Mouse (Mus musculus) cerebellum, adult 2 months (tissue): ENCODE results near the gene Tgfbi. TPM values are rescaled to one million over a fixed set of nuclear protein-coding genes. Genes with fewer than 3 reads are reported as not detected.
A peak's percentile ranks its signal among the peaks of the same experiment; 100 is the strongest.

Experiments used
- DNase-seq, 2 experiments: peaks; one replicate each; pipeline ENCODE4 v3.0.0; 2021
- H3K27ac ChIP-seq: fragments of 200-500 bp; 2 replicates; pipeline ENCODE4 v1.5.1; 2012; ENCODE audit warnings: low read length, control low read depth, inconsistent platforms; ENCODE audit not compliant: insufficient read depth
- H3K27me3 ChIP-seq: fragments of 200-500 bp; 2 replicates; pipeline ENCODE4 v1.6.1; 2012; ENCODE audit warnings: inconsistent platforms, mild to moderate bottlenecking, low read length, moderate library complexity; ENCODE audit not compliant: control insufficient read depth, insufficient read depth
- H3K4me1 ChIP-seq: fragments of 200-500 bp; 2 replicates; pipeline ENCODE4 v1.6.1; 2011; ENCODE audit warnings: low read length; ENCODE audit not compliant: control insufficient read depth, insufficient read depth
- H3K4me3 ChIP-seq: fragments of 200-500 bp; replicated peaks from 2 replicates; pipeline ENCODE3; 2011; ENCODE audit warnings: mild to moderate bottlenecking, low read depth, low read length, control low read depth; ENCODE audit not compliant: insufficient read depth
- CTCF ChIP-seq: fragments of 200-500 bp; IDR thresholded peaks from 2 replicates; pipeline ENCODE4 v1.5.1; 2011; ENCODE audit warnings: low read depth, mild to moderate bottlenecking, control low read depth, low read length, moderate library complexity, borderline replicate concordance; ENCODE audit not compliant: insufficient read depth
- POLR2A ChIP-seq: fragments of 200-500 bp; IDR thresholded peaks from 2 replicates; pipeline ENCODE4 v1.6.1; 2011; ENCODE audit warnings: low read length, control low read depth, borderline replicate concordance; ENCODE audit not compliant: insufficient read depth
- WGBS: fragments of 180-500 bp; shearing (Covaris S2); methylation state at CpG from one replicate; pipeline ENCODE4 v1.1.7; 2018; 5-methylcytosine and 5-hydroxymethylcytosine counted together
- polyA plus RNA-seq: library from polyadenylated mRNA; depleted of rRNA; stranded (reverse); fragments of >200 nt; gene quantifications from 2 replicates; pipeline ENCODE4 v1.2.3, GENCODE M21; 2012

The Tgfbi gene
- polyA plus RNA-seq, 1 experiment = 4.9 TPM

DNA sequence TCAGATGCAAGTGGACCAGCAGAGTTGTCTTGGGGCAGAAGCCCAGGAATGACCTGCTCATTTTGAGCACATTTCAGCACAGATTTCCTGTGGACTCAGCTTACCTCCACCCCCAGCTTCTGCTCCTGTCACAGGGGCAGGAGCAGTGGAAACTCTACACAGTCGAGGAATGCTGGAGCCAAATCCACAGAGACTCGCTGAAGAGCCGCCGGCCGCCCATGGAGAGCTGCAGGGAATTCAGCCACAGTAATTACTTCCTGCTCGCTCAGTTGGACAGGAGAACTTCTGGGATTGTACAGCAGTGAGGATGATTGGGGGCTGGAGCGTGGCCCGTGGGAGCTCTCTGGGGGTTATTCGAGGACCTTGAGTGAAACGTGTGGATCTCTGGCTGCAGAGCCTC, 3.0 kb downstream of the Tgfbi start:
- H3K27ac ChIP-seq = no peak overlapping the region
- peaks cover 7% of the 10 kb centered on the region; the same call in 1 of the 2 replicates for H3K4me1 ChIP-seq
- H3K4me3 ChIP-seq = no peak overlapping the region
- no peaks in the 10 kb centered on the region; the same call in 1 of the 2 replicates for H3K27me3 ChIP-seq
- WGBS = 8% methylated on average over 10 of the region's 10 CpGs
- peak in 1 of 2 experiments; percentile 14 for DNase-seq
- TF ChIP-seq POLR2A = no peak
- TF ChIP-seq CTCF = no peak

DNA sequence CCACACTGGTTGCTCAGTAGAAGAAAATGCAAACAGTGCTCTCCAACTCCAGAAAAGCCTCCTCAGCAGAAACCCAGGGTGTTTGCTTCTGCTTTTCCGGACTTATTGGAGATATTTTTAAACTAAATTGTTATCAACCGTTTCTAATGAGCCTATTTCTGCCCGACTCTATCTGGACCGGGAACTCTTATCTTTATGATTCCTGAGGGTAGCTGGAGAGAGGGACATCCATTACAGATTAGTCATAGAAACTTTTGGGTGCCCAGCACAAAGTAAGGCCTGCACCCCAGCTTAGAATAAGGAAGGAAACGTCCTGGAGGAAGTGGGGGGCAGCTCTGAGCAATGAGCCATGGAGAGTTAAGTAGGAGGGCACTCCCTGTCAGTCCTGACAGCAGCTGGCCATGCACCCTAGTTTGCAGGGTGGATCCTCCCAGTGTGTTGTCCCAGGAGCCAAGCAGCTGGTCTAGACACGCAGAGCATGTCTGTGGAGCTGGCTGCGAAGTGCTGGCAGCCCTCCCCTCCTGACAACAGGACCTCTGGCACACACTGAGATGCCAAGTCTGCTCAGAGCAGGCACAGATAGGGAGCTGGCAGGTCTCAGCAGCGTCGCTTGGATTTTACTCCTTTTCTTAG, 4.2 kb downstream of the Tgfbi start:
- 16% methylated on average over 9 of the region's 9 CpGs for WGBS
- peak in 1 of 2 experiments; percentile 15 for DNase-seq
- Histone ChIP-seq H3K4me3 (no peak overlapping the region), H3K27me3 (no peaks in the 10 kb centered on the region; the same call in 1 of the 2 replicates), H3K27ac (no peak overlapping the region), H3K4me1 (peaks cover 7% of the 10 kb centered on the region; the same call in 1 of the 2 replicates)
- TF ChIP-seq POLR2A (no peak), CTCF (no peak)

DNA sequence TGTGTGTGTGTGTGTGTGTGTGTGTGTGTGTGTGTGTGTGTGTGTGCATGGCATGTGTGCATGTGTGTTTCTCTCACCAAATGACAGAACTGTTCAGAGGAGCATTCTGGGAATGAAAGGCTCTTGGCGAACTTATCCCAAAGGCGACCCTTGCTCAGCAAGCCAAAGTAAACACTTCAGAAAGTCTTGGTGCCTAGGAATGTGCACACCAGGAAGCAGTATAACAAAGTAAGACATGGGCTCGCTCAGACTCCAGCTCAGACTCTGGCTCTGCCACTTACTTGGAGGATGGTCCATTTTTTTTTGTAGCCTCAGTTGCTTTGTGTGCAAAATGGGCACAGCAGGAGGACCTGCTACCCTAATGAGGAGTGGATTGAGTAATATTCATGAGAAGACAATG, 5.4 kb downstream of the Tgfbi start:
- Histone ChIP-seq H3K4me3 (no peak overlapping the region), H3K27me3 (no peaks in the 10 kb centered on the region; the same call in 1 of the 2 replicates), H3K4me1 (peaks cover 4% of the 10 kb centered on the region; the same call in 1 of the 2 replicates), H3K27ac (no peak overlapping the region)
- 48% methylated on average over 3 of the region's 3 CpGs for WGBS
- TF ChIP-seq CTCF (no peak), POLR2A (no peak)
- no peak for DNase-seq

GRCm38 (mm10) chr13:56615223-56615622, 5.9 kb downstream of the Tgfbi start:
- H3K4me3 ChIP-seq = no peak overlapping the region
- H3K27ac ChIP-seq = no peak overlapping the region
- H3K4me1 ChIP-seq = peaks cover 4% of the 10 kb centered on the region; the same call in 1 of the 2 replicates
- TF ChIP-seq CTCF (no peak), POLR2A (no peak)
- WGBS = 36% methylated on average over 10 of the region's 10 CpGs
- DNase-seq = no peak
- H3K27me3 ChIP-seq = no peaks in the 10 kb centered on the region; the same call in 1 of the 2 replicates

GRCm38 (mm10) chr13:56615864-56616263, 6.5 kb downstream of the Tgfbi start:
- Histone ChIP-seq H3K27me3 (no peaks in the 10 kb centered on the region; the same call in 1 of the 2 replicates), H3K27ac (no peak overlapping the region), H3K4me3 (no peak overlapping the region), H3K4me1 (peaks cover 4% of the 10 kb centered on the region; the same call in 1 of the 2 replicates)
- 16% methylated on average over 9 of the region's 9 CpGs for WGBS
- TF ChIP-seq CTCF = peak; percentile 52; the same call in 1 of the 2 replicates
- no peak for TF ChIP-seq POLR2A
- peak; percentile 30 to 41 for DNase-seq

DNA sequence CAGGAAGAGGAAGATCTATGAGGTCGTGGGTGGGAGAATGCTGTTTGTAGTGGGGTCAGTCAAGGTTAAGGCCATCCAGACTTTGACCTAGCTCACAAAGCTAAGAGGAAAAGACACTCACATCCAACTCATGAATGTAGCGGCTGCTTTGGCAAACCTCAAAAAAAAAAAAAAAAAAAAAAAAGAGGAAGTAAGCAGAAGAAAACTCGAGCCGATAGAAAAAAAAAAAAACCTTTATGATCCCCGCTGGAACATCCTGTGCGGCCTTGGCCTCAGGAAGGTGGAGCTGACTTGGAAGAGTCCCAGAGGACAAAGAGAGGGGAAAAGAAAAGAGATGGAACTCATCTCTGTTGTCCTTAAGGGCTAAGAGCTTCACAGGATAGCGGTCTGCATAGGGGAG, 7.1 kb downstream of the Tgfbi start:
- H3K4me1 ChIP-seq = peaks cover 4% of the 10 kb centered on the region; the same call in 1 of the 2 replicates
- 51% methylated on average over 7 of the region's 7 CpGs for WGBS
- H3K4me3 ChIP-seq = no peak overlapping the region
- no peaks in the 10 kb centered on the region; the same call in 1 of the 2 replicates for H3K27me3 ChIP-seq
- no peak overlapping the region for H3K27ac ChIP-seq
- DNase-seq = no peak
- TF ChIP-seq CTCF (no peak), POLR2A (no peak)

GRCm38 (mm10) chr13:56617197-56617596, 7.9 kb downstream of the Tgfbi start:
- WGBS = 64% methylated on average over 2 of the region's 2 CpGs
- no peaks in the 10 kb centered on the region; the same call in 1 of the 2 replicates for H3K27me3 ChIP-seq

More at GRCm38 (mm10) chr13:56617197-56617596, 7.9 kb downstream of the Tgfbi start:
- peak in 1 of 2 experiments; percentile 44 for DNase-seq
- Histone ChIP-seq H3K4me1 (peaks cover 4% of the 10 kb centered on the region; the same call in 1 of the 2 replicates), H3K27ac (no peak overlapping the region), H3K4me3 (no peak overlapping the region)
- TF ChIP-seq CTCF (no peak), POLR2A (no peak)
